Mouse (Mus musculus): ENCODE measurements at regions not wholly inside any gene's neighbourhood (a gene's known extent, or its start where the extent isn't known, plus 50 kb on each side); places are given as distances from the start of the nearest gene placed in this dataset.

- no peak for DNase-seq
Measured at GRCm38 (mm10) chr7:129936731-129937130, 345.1 kb downstream of the Wdr11 start.

GRCm38 (mm10) chr7:129937715-129938114, 346.1 kb downstream of the Wdr11 start:
- no peak for DNase-seq

- DNase-seq = no peak
Measured at GRCm38 (mm10) chr7:129938141-129938540, 346.5 kb downstream of the Wdr11 start.

- no peak for DNase-seq
Measured at GRCm38 (mm10) chr7:129939266-129939665, 347.6 kb downstream of the Wdr11 start.

GRCm38 (mm10) chr7:129941311-129942029, 349.8 kb downstream of the Wdr11 start:
- no peak for DNase-seq

GRCm38 (mm10) chr7:129948613-129949110, 357.0 kb downstream of the Wdr11 start:
- DNase-seq = no peak

GRCm38 (mm10) chr7:129950456-129950855, 358.8 kb downstream of the Wdr11 start:
- peak in 1 of 2 experiments; percentile 27 for DNase-seq

- DNase-seq = no peak
Measured at GRCm38 (mm10) chr7:129958379-129958778, 366.7 kb downstream of the Wdr11 start.

- DNase-seq = no peak
Measured at GRCm38 (mm10) chr7:129962575-129962974, 370.9 kb downstream of the Wdr11 start.

- DNase-seq = no peak
Measured at GRCm38 (mm10) chr7:129964192-129964591, 372.5 kb downstream of the Wdr11 start.

- no peak for DNase-seq
Measured at GRCm38 (mm10) chr7:129965281-129966051, 373.8 kb downstream of the Wdr11 start.

- no peak for DNase-seq
Measured at GRCm38 (mm10) chr7:129966771-129967170, 375.1 kb downstream of the Wdr11 start.

- no peak for DNase-seq
Measured at GRCm38 (mm10) chr7:129970201-129970600, 378.5 kb downstream of the Wdr11 start.

- no peak for DNase-seq
Measured at GRCm38 (mm10) chr7:129974206-129974605, 382.5 kb downstream of the Wdr11 start.

GRCm38 (mm10) chr7:129974837-129975236, 383.2 kb downstream of the Wdr11 start:
- DNase-seq = no peak

- no peak for DNase-seq
Measured at GRCm38 (mm10) chr7:129975781-129976514, 384.3 kb downstream of the Wdr11 start.

- no peak for DNase-seq
Measured at GRCm38 (mm10) chr7:129978576-129978975, 386.9 kb downstream of the Wdr11 start.

GRCm38 (mm10) chr7:129979337-129979736, 387.7 kb downstream of the Wdr11 start:
- no peak for DNase-seq

- no peak for DNase-seq
Measured at GRCm38 (mm10) chr7:129980501-129980900, 388.8 kb downstream of the Wdr11 start.

- DNase-seq = no peak
Measured at GRCm38 (mm10) chr7:129982411-129982810, 390.7 kb downstream of the Wdr11 start.

GRCm38 (mm10) chr7:129983601-129984120, 392.0 kb downstream of the Wdr11 start:
- no peak for DNase-seq

- DNase-seq = no peak
Measured at GRCm38 (mm10) chr7:129984367-129984766, 392.7 kb downstream of the Wdr11 start.

GRCm38 (mm10) chr7:129987119-129987665, 395.5 kb downstream of the Wdr11 start:
- DNase-seq = no peak

All from cerebellum, postnatal 36 days (tissue).